Mouse (Mus musculus): ENCODE measurements around the gene Tsku. TPM values are rescaled to one million over a fixed set of nuclear protein-coding genes. Genes with fewer than 3 reads are reported as not detected.

The Tsku gene
- polyA plus RNA-seq, 1 experiment, result 3.1 TPM

DNA sequence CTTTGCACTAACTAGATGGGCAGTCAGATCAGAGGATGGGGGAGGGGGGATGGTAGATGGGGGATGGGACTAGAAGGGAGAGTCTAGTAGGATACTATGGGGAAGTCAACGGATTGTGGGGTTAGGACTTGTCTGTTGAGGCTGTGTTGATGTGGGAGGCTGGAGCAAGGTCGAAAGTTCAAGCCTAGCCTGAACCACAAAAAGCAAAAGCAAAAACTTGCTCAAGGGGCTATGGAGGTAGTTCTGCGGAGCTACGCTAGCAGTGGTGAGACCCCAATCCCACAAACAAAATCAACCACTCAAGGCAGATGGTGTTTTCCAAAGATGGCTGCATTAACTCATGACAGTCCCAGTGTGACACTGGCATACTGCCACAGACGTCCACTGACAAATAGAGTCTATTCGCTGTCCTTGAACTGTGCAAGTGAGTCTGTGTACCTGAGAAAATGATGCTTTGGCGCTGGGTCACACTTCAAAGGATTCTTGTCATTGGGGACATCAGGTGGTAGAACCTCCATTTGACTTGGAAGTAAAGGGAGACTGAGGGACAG, 41.0 kb downstream of the Tsku start:
- H3K4me1 ChIP-seq (ENCODE audit: control insufficient read depth, insufficient read depth, low read length), result no peaks in the 10 kb centered on the region
- TF ChIP-seq POLR2A (IDR thresholded peaks at IDR 0.05; ENCODE audit: extremely low read depth, insufficient read depth, low read length) (no peak), CTCF (IDR thresholded peaks at IDR 0.05; ENCODE audit: extremely low read depth, insufficient read depth, low read length) (no peak)
- no peak overlapping the region for H3K4me3 ChIP-seq (ENCODE audit: insufficient read depth, low read length)
- no peak overlapping the region for H3K27ac ChIP-seq (ENCODE audit: insufficient read depth, low read length)

DNA sequence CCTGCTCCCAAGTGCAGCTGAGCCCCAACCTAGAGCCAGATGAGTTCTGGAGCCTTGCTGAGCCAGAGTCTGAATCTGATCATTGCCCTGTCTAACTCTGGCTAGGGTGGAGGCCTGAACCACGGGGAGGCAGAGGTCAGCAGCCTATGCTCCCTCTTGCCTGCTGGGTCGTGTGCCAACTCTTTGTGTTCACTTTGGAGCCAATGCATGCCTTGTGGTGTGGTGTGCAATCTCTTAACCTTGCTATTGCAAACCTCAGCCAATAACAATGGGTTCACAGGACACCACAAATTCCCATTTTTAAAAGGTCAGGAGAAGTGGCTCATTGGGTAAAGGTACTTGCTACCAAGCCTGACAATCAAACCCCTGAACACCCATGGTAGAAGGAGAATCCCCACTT, 44.6 kb downstream of the Tsku start:
- H3K27ac ChIP-seq (ENCODE audit: insufficient read depth, low read length), result no peak overlapping the region
- no peak for TF ChIP-seq CTCF (IDR thresholded peaks at IDR 0.05; ENCODE audit: extremely low read depth, insufficient read depth, low read length)
- no peak for TF ChIP-seq POLR2A (IDR thresholded peaks at IDR 0.05; ENCODE audit: extremely low read depth, insufficient read depth, low read length)
- no peaks in the 10 kb centered on the region for H3K4me1 ChIP-seq (ENCODE audit: control insufficient read depth, insufficient read depth, low read length)
- no peak overlapping the region for H3K4me3 ChIP-seq (ENCODE audit: insufficient read depth, low read length)

DNA sequence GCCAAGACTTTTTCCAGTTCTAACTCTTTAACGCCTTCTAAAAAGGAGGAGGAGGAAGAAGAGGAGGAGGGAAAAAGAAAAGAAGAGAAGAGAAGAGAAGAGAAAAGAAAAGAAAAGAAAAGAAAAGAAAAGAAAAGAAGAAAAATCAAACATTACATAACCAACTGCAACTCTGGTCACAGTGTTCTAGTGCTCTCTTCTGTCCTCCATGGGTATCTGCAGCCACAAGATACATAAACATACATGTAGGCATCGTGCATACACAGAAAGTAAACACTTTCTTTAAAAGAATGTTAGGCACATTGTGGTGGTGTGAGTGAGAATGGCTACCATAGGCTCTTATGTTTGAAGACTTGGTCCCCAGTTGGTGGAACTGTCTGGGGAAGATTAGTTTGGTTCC, 46.0 kb downstream of the Tsku start:
- Histone ChIP-seq H3K4me1 (ENCODE audit: control insufficient read depth, insufficient read depth, low read length) (no peaks in the 10 kb centered on the region), H3K27ac (ENCODE audit: insufficient read depth, low read length) (no peak overlapping the region), H3K4me3 (ENCODE audit: insufficient read depth, low read length) (no peak overlapping the region)
- no peak for TF ChIP-seq CTCF (IDR thresholded peaks at IDR 0.05; ENCODE audit: extremely low read depth, insufficient read depth, low read length)
- no peak for TF ChIP-seq POLR2A (IDR thresholded peaks at IDR 0.05; ENCODE audit: extremely low read depth, insufficient read depth, low read length)

DNA sequence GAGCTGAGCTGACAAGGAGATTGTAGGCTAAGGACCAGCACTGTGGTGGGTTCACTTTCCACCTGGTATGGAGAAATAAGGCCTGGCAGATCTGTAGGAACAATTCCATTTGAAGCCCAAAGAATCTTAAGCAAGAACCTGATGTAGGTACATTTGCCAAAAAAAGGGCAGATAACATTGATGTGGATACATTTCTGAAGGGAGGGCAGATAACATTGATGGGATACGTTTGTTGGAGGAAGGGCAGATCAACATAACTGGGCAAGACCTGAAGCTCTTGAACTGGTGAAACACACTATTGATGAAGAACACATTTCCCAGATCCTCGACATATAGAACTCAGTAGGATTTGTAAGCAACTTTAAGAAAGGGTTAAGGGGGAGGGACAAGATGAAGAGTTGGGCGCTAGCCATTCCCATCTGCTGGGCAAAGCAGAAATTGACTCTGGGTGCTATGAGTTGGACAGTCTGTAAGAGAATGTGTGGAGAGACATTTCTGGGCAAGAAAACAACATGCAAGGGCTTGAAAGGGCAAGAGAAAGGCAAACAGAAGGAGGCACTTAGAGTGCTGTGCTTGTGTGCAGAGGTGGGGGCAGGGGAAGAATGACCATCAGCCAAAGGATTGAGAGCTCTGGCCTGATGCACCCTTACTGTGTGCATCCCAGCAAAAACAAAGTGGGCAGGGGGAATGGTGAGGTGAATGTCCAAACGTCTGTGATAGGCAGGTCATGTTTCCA, 48.8 kb downstream of the Tsku start:
- Histone ChIP-seq H3K4me1 (ENCODE audit: control insufficient read depth, insufficient read depth, low read length) (peaks cover 3% of the 10 kb centered on the region; the same call in 1 of the 2 replicates), H3K27ac (ENCODE audit: insufficient read depth, low read length) (no peak overlapping the region), H3K4me3 (ENCODE audit: insufficient read depth, low read length) (no peak overlapping the region)
- no peak for TF ChIP-seq POLR2A (IDR thresholded peaks at IDR 0.05; ENCODE audit: extremely low read depth, insufficient read depth, low read length)
- TF ChIP-seq CTCF (IDR thresholded peaks at IDR 0.05; ENCODE audit: extremely low read depth, insufficient read depth, low read length), result no peak

DNA sequence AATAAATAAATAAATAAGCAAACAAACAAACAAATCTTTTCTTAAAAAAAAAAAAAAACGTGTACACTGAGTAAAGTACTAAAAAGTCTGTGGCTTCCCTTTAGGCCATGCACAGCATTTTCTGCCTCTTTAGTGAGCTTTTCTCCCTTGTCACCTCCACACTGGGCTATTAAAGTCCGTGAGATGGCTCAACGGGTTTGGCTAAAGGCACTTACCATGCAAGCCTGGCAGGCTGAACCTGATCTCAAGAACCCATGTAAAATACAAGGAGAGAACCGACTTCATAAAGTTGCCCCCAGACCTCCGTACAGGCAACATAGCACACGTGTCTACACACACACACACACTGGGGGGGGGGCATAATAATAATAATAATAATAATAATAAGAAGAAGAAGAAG, 50.9 kb downstream of the Tsku start:
- Histone ChIP-seq H3K4me1 (ENCODE audit: control insufficient read depth, insufficient read depth, low read length) (peaks cover 3% of the 10 kb centered on the region; the same call in 1 of the 2 replicates), H3K27ac (ENCODE audit: insufficient read depth, low read length) (no peak overlapping the region), H3K4me3 (ENCODE audit: insufficient read depth, low read length) (no peak overlapping the region)
- TF ChIP-seq POLR2A (IDR thresholded peaks at IDR 0.05; ENCODE audit: extremely low read depth, insufficient read depth, low read length) (no peak), CTCF (IDR thresholded peaks at IDR 0.05; ENCODE audit: extremely low read depth, insufficient read depth, low read length) (no peak)

DNA sequence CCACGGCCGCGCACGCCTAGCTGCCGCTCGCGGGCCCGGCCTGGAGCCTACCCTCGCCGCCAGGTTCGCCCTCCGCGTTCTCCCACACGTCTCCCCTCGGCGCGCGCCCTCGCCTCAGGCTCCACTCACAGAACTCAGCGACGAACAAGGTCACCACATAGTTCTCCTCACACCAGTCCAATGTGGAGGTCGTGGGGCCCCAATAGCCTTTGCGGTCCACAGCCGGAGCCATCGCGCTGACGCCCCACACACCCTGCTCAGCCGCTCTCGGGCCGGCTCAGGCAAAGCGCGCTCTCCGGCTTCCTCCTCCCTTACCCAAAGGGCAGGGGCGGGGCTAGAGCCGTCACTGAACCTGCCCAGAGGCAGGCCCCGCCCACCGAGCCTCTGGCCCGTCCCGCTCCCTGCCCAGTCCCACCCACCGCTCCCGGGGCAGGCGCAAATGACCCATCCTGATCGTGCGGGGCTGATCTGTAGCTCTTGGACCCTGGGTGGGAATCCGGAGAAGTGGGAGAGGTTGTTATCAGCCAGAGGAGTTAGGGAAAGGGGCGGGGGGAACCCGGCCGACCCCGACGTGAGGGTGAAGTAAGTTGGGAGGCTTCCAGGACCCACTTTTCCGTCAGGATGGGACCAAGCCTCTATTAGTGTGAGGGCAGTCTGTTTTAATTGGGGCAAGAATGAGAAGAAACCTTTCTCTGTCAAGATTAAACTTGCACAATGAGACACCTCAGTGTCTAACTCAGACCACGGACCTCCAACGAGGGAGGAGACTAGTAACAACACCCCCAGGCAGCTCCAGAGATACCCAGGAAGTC, 51.7 kb downstream of the Tsku start:
- peaks cover 3% of the 10 kb centered on the region; the same call in 1 of the 2 replicates for H3K4me1 ChIP-seq (ENCODE audit: control insufficient read depth, insufficient read depth, low read length)
- no peak for TF ChIP-seq CTCF (IDR thresholded peaks at IDR 0.05; ENCODE audit: extremely low read depth, insufficient read depth, low read length)
- TF ChIP-seq POLR2A (IDR thresholded peaks at IDR 0.05; ENCODE audit: extremely low read depth, insufficient read depth, low read length), result peak; percentile 92

DNA sequence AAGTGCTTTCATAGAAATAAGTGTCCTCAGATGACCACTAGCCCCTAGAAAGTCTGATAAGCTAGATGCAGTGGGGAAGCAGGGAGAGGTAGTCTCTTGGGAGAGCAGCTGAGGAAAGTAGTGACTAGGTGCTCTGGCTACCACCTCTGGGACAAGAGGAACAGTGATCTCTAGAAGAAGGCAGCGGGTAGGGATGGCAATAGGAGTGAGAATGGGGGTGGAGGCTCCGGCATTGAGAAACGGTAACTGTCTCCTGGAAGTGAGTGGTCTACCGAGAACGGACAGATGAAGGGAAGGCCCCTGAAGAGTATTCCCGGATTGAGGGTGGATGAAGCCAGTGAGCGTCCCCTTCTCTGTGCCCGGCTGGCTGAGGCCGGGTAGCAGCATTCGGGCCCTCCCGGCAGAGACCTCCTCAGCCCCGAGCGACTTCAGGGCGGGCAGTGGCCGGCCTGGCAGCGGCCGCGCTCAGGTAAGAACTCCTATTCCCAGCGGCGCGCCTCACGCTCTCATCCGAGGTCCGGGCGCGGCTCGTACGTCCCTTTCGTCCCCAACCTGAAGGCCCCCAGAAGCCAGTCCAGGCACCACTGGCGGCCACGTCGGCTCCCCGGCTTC, 52.4 kb downstream of the Tsku start:
- H3K4me1 ChIP-seq (ENCODE audit: control insufficient read depth, insufficient read depth, low read length), result peaks cover 3% of the 10 kb centered on the region; the same call in 1 of the 2 replicates
- H3K4me3 ChIP-seq (ENCODE audit: insufficient read depth, low read length), result peak overlapping the region; percentile 77
- TF ChIP-seq POLR2A (IDR thresholded peaks at IDR 0.05; ENCODE audit: extremely low read depth, insufficient read depth, low read length) (no peak), CTCF (IDR thresholded peaks at IDR 0.05; ENCODE audit: extremely low read depth, insufficient read depth, low read length) (no peak)
- H3K27ac ChIP-seq (ENCODE audit: insufficient read depth, low read length), result no peak overlapping the region

More for the DNA sequence above, 51.7 kb downstream of the Tsku start:
- 0 out of 2 replicates have a peak overlapping the region, but pooled peaks have one; percentile 17 for H3K27ac ChIP-seq (ENCODE audit: insufficient read depth, low read length)
- H3K4me3 ChIP-seq (ENCODE audit: insufficient read depth, low read length), result peak overlapping the region; percentile 77

DNA sequence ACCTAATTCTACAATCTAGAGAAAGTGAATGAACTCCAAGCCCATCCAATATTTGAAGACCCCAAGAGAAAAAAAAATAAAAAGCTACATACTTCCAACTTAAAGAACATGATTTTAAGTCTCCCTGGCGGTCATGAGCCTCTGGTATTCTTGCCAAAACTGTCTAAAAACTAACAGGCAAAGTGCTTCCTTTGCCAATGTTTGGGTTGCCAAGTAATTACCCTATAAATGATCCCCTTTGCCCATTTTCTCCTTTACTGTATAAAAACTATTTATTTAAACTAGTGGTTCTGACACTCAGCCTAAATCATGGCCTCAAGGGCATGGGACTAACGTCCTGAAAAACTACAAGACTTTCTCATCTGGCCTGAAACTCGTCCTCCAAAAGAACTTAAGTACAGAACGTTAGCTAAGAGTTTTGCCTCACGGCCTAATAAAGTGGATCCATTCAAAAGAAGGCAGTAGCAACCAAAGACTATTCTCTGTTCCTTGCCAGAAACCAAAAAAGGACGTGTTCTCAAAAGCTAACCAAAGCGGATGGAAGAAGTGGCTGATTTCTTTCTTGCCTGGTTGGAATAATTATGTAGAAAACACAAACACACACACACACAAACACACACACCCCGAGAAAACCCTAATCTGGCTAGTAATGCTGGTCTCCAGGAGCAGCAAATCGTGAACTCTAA, 53.1 kb downstream of the Tsku start:
- H3K4me3 ChIP-seq (ENCODE audit: insufficient read depth, low read length), result peak overlapping the region; percentile 77
- TF ChIP-seq CTCF (IDR thresholded peaks at IDR 0.05; ENCODE audit: extremely low read depth, insufficient read depth, low read length) (no peak), POLR2A (IDR thresholded peaks at IDR 0.05; ENCODE audit: extremely low read depth, insufficient read depth, low read length) (no peak)
- no peak overlapping the region for H3K27ac ChIP-seq (ENCODE audit: insufficient read depth, low read length)
- H3K4me1 ChIP-seq (ENCODE audit: control insufficient read depth, insufficient read depth, low read length), result peaks cover 3% of the 10 kb centered on the region; the same call in 1 of the 2 replicates

DNA sequence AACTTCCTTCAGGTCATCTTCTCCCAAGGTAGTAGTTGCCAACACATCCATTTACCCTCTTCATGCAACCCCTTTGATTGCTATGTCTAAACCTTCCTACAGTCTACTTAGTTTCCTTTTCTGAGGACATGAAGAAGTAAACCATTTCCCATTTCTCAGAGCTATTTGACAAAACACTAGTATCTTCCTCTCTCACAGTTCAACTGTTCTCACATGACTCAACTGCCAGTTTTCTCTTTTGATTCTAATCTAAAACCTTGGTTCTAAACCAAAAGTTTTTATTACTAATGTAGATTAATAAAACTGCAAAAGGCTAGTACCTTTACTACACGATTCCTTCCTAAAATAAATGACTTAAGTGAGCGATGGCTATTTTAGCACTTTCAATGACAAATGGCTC, 53.7 kb downstream of the Tsku start:
- no peak for TF ChIP-seq POLR2A (IDR thresholded peaks at IDR 0.05; ENCODE audit: extremely low read depth, insufficient read depth, low read length)
- no peak for TF ChIP-seq CTCF (IDR thresholded peaks at IDR 0.05; ENCODE audit: extremely low read depth, insufficient read depth, low read length)
- Histone ChIP-seq H3K27ac (ENCODE audit: insufficient read depth, low read length) (no peak overlapping the region), H3K4me1 (ENCODE audit: control insufficient read depth, insufficient read depth, low read length) (peaks cover 3% of the 10 kb centered on the region; the same call in 1 of the 2 replicates), H3K4me3 (ENCODE audit: insufficient read depth, low read length) (no peak overlapping the region)

Other genes with a start within 250 kb of the Tsku start
- gene Myo7a, start 241.8 kb downstream of the Tsku start, polyA plus RNA-seq (2012; rRNA removed), result 20.3 and 23.1 TPM in 2 replicates
- gene Omp, start 215.8 kb downstream of the Tsku start, polyA plus RNA-seq (2012; rRNA removed), result 0.33 and 0.34 TPM in 2 replicates
- 36.1 and 36.5 TPM in 2 replicates for gene Capn5, start 183.1 kb downstream of the Tsku start, polyA plus RNA-seq (2012; rRNA removed)
- 0.40 and 0.61 TPM in 2 replicates for gene B3gnt6, start 161.8 kb downstream of the Tsku start, polyA plus RNA-seq (2012; rRNA removed)
- gene Acer3, start 40.1 kb downstream of the Tsku start, polyA plus RNA-seq (2012; rRNA removed), result 10.0 and 10.3 TPM in 2 replicates
- gene Gucy2d, start 79.1 kb upstream of the Tsku start, polyA plus RNA-seq (2012; rRNA removed), result not detected in 2 replicates
- gene Lrrc32, start 128.0 kb upstream of the Tsku start, polyA plus RNA-seq (2012; rRNA removed), result 4.4 and 4.6 TPM in 2 replicates

Measured in cortical plate, adult 2 months (tissue).